Mouse (Mus musculus): ENCODE measurements around the gene Dgkq. TPM values are rescaled to one million over a fixed set of nuclear protein-coding genes. Genes with fewer than 3 reads are reported as not detected.

The Dgkq gene
- total and polyA plus RNA-seq, 3 experiments: 11.3 TPM; not detected in 1

GRCm38 (mm10) chr5:108655381-108655780, 14.1 kb downstream of the Dgkq start:
- Histone ChIP-seq H3K36me3 (ENCODE audit: control insufficient read depth in 1 of 2, insufficient read depth in 2 of 2, low read length in 2 of 2) (peaks cover 2% of the 10 kb centered on the region in 2 experiments; a peak in 2 of 4 replicates), H3K27me3 (ENCODE audit: control insufficient read depth in 1 of 2, insufficient read depth in 2 of 2, low read length in 2 of 2) (no peaks in the 10 kb centered on the region), H3K4me1 (ENCODE audit: control insufficient read depth in 1 of 2, insufficient read depth in 2 of 2, low read length in 2 of 2) (peaks cover 0 to 9% of the 10 kb centered on the region in 2 experiments; a peak in 2 of 4 replicates), H3K27ac (ENCODE audit: control insufficient read depth, low read depth, low read length) (no peak overlapping the region), H3K79me2 (ENCODE audit: control insufficient read depth, insufficient read depth, low read length, poor library complexity) (peaks cover 11% of the 10 kb centered on the region), H3K9ac (ENCODE audit: control insufficient read depth, low read depth, low read length, poor library complexity, severe bottlenecking) (no peak overlapping the region), H3K4me3 (ENCODE audit: control insufficient read depth in 1 of 2, insufficient read depth in 1 of 2, low read depth in 2 of 2, low read length in 2 of 2) (no peak overlapping the region), H3K9me3 (replicated peaks; ENCODE audit: insufficient read depth, low read length) (no peaks in the 10 kb centered on the region)
- DNase-seq (ENCODE audit: low read depth, low spot score): no peak
- TF ChIP-seq ZC3H11A (IDR thresholded peaks at IDR 0.05; ENCODE audit: low read depth, low read length): no peak
- no peak for TF ChIP-seq MAX (IDR thresholded peaks at IDR 0.05; ENCODE audit: low read length)
- no peak for TF ChIP-seq TCF12 (IDR thresholded peaks at IDR 0.05; ENCODE audit: low read depth, low read length)
- no peak for TF ChIP-seq CTCF (IDR thresholded peaks at IDR 0.05 in 2 of 3, conservative IDR thresholded peaks at IDR 0.05 in 1 of 3; ENCODE audit: control insufficient read depth in 1 of 3, insufficient read depth in 1 of 3, low read depth in 2 of 3, low read length in 3 of 3, poor library complexity in 1 of 3, severe bottlenecking in 1 of 3)
- TF ChIP-seq EP300 (IDR thresholded peaks at IDR 0.05; ENCODE audit: low read depth in 1 of 2, low read length in 2 of 2): no peak
- no peak for TF ChIP-seq GATA1 (IDR thresholded peaks at IDR 0.05; ENCODE audit: low read depth, low read length)
- TF ChIP-seq ELF1 (IDR thresholded peaks at IDR 0.05; ENCODE audit: low read depth, low read length): no peak
- TF ChIP-seq TAL1 (IDR thresholded peaks at IDR 0.05; ENCODE audit: low read length): no peak
- TF ChIP-seq CHD2 (IDR thresholded peaks at IDR 0.05; ENCODE audit: low read length): no peak
- TF ChIP-seq MXI1 (IDR thresholded peaks at IDR 0.05; ENCODE audit: low read depth, low read length): no peak
- no peak for TF ChIP-seq NELFE (IDR thresholded peaks at IDR 0.05; ENCODE audit: low read depth, low read length)
- TF ChIP-seq GABPA (IDR thresholded peaks at IDR 0.05; ENCODE audit: low read depth, low read length): no peak
- no peak for TF ChIP-seq NRF1 (IDR thresholded peaks at IDR 0.05; ENCODE audit: insufficient read depth, low read depth, low read length, poor library complexity, severe bottlenecking)

- Histone ChIP-seq H3K27ac (ENCODE audit: control insufficient read depth, low read depth, low read length) (no peak overlapping the region), H3K36me3 (ENCODE audit: control insufficient read depth in 1 of 2, insufficient read depth in 2 of 2, low read length in 2 of 2) (peaks cover 2 to 4% of the 10 kb centered on the region in 2 experiments; a peak in 2 of 4 replicates), H3K4me3 (ENCODE audit: control insufficient read depth in 1 of 2, insufficient read depth in 1 of 2, low read depth in 2 of 2, low read length in 2 of 2) (no peak overlapping the region), H3K79me2 (ENCODE audit: control insufficient read depth, insufficient read depth, low read length, poor library complexity) (peaks cover 3% of the 10 kb centered on the region; the same call in 1 of the 2 replicates), H3K27me3 (ENCODE audit: control insufficient read depth in 1 of 2, insufficient read depth in 2 of 2, low read length in 2 of 2) (no peaks in the 10 kb centered on the region), H3K9ac (ENCODE audit: control insufficient read depth, low read depth, low read length, poor library complexity, severe bottlenecking) (no peak overlapping the region), H3K4me1 (ENCODE audit: control insufficient read depth in 1 of 2, insufficient read depth in 2 of 2, low read length in 2 of 2) (peaks cover 0 to 4% of the 10 kb centered on the region in 2 experiments; a peak in 2 of 4 replicates), H3K9me3 (replicated peaks; ENCODE audit: insufficient read depth, low read length) (no peaks in the 10 kb centered on the region)
- no peak for DNase-seq (ENCODE audit: low read depth, low spot score)
- TF ChIP-seq MXI1 (IDR thresholded peaks at IDR 0.05; ENCODE audit: low read depth, low read length): no peak
- no peak for TF ChIP-seq TAL1 (IDR thresholded peaks at IDR 0.05; ENCODE audit: low read length)
- TF ChIP-seq CHD1 (IDR thresholded peaks at IDR 0.05; ENCODE audit: low read depth, low read length): no peak
- TF ChIP-seq GATA1 (IDR thresholded peaks at IDR 0.05; ENCODE audit: low read depth, low read length): no peak
- TF ChIP-seq ZNF384 (IDR thresholded peaks at IDR 0.05; ENCODE audit: low read depth, low read length): no peak
These were observed 15.0 kb downstream of the Dgkq start for GRCm38 (mm10) chr5:108654444-108654990.

Measured in MEL (cell line).